Mouse (Mus musculus): ENCODE measurements around the gene Slc45a2. TPM values are rescaled to one million over a fixed set of nuclear protein-coding genes. Genes with fewer than 3 reads are reported as not detected.

The Slc45a2 gene
- polyA plus RNA-seq, 1 experiment: not detected

GRCm38 (mm10) chr15:11003791-11004190 lies 3.3 kb downstream of the Slc45a2 start:
- Histone ChIP-seq H3K4me3 (ENCODE audit: low read depth, low read length) (no peak overlapping the region), H3K27me3 (ENCODE audit: control insufficient read depth, insufficient read depth, low read length) (no peaks in the 10 kb centered on the region), H3K4me1 (ENCODE audit: control insufficient read depth, insufficient read depth, insufficient read length, low read length) (no peaks in the 10 kb centered on the region), H3K27ac (ENCODE audit: insufficient read depth, low read depth, low read length) (no peak overlapping the region), H3K36me3 (ENCODE audit: control insufficient read depth, insufficient read depth, low read length) (no peaks in the 10 kb centered on the region)
- TF ChIP-seq CTCF (IDR thresholded peaks at IDR 0.05; ENCODE audit: extremely low read depth, insufficient read length, insufficient replicate concordance, low read depth, low read length) (no peak), POLR2A (IDR thresholded peaks at IDR 0.05; ENCODE audit: low read depth, low read length) (no peak)
- 84% methylated on average over 4 of the region's 4 CpGs for WGBS

DNA sequence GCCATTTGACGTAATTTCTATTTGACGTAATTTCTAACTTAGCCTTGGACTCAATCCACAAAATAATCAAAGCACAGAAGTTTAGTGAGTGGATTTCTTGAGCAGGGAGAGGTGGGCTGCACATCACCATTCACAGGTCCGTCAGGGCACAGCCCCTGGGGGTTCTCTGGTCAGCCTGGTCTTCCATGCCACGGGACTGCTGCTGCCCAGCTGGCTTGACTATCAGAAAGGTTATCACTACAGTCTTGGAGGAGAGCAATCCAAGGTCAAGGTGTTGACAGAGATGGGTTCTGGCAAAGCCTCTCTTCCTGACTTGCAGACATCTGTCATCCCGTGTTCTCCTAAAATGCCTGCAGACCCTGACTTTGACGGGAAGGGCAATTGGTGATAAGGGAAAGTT lies 4.1 kb downstream of the Slc45a2 start:
- TF ChIP-seq POLR2A (IDR thresholded peaks at IDR 0.05; ENCODE audit: low read depth, low read length) (no peak), CTCF (IDR thresholded peaks at IDR 0.05; ENCODE audit: extremely low read depth, insufficient read length, insufficient replicate concordance, low read depth, low read length) (no peak)
- Histone ChIP-seq H3K36me3 (ENCODE audit: control insufficient read depth, insufficient read depth, low read length) (no peaks in the 10 kb centered on the region), H3K4me3 (ENCODE audit: low read depth, low read length) (no peak overlapping the region), H3K27ac (ENCODE audit: insufficient read depth, low read depth, low read length) (no peak overlapping the region), H3K4me1 (ENCODE audit: control insufficient read depth, insufficient read depth, insufficient read length, low read length) (no peaks in the 10 kb centered on the region), H3K27me3 (ENCODE audit: control insufficient read depth, insufficient read depth, low read length) (no peaks in the 10 kb centered on the region)
- WGBS: 54% methylated on average over 6 of the region's 6 CpGs

- H3K36me3 ChIP-seq (ENCODE audit: control insufficient read depth, insufficient read depth, low read length): no peaks in the 10 kb centered on the region
- H3K4me3 ChIP-seq (ENCODE audit: low read depth, low read length): no peak overlapping the region
- no peaks in the 10 kb centered on the region for H3K4me1 ChIP-seq (ENCODE audit: control insufficient read depth, insufficient read depth, insufficient read length, low read length)
- WGBS: 11% methylated on average over 5 of the region's 5 CpGs
- no peaks in the 10 kb centered on the region for H3K27me3 ChIP-seq (ENCODE audit: control insufficient read depth, insufficient read depth, low read length)
- no peak overlapping the region for H3K27ac ChIP-seq (ENCODE audit: insufficient read depth, low read depth, low read length)
- no peak for TF ChIP-seq POLR2A (IDR thresholded peaks at IDR 0.05; ENCODE audit: low read depth, low read length)
- TF ChIP-seq CTCF (IDR thresholded peaks at IDR 0.05; ENCODE audit: extremely low read depth, insufficient read length, insufficient replicate concordance, low read depth, low read length): peak; percentile 33; the same call in 1 of the 2 replicates
These were observed 8.2 kb downstream of the Slc45a2 start for GRCm38 (mm10) chr15:11008756-11009155.

DNA sequence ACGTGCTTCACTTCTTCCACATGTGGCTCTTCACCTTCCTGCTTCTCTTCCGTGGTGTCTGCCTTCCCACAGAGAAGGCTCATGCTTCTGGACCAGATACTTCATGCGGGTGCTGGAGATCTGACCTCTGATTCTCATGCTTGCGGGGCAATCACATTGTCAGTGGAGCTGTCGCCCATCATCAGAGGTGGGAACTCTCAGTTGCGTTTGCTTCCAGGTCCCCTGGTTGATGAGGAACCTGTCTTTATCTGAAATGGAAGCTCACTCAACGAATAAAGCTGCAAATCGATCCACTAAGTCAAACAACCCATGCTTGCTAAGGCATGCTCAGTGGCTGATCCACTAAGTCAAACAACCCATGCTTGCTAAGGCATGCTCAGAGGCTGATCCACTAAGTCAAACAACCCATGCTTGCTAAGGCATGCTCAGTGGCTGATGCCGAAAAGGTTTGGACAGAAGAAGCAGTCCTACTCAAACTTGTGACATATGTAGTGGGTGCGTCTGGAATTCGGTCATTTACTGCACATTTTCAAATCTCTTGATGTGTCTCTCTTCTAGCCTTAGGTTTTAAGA lies 10.5 kb downstream of the Slc45a2 start:
- H3K36me3 ChIP-seq (ENCODE audit: control insufficient read depth, insufficient read depth, low read length): no peaks in the 10 kb centered on the region
- no peak overlapping the region for H3K27ac ChIP-seq (ENCODE audit: insufficient read depth, low read depth, low read length)
- no peak overlapping the region for H3K4me3 ChIP-seq (ENCODE audit: low read depth, low read length)
- 68% methylated on average over 11 of the region's 11 CpGs for WGBS
- H3K27me3 ChIP-seq (ENCODE audit: control insufficient read depth, insufficient read depth, low read length): no peaks in the 10 kb centered on the region
- H3K4me1 ChIP-seq (ENCODE audit: control insufficient read depth, insufficient read depth, insufficient read length, low read length): no peaks in the 10 kb centered on the region
- no peak for TF ChIP-seq CTCF (IDR thresholded peaks at IDR 0.05; ENCODE audit: extremely low read depth, insufficient read length, insufficient replicate concordance, low read depth, low read length)

- WGBS: 80% methylated on average over 2 of the region's 2 CpGs
- TF ChIP-seq POLR2A (IDR thresholded peaks at IDR 0.05; ENCODE audit: low read depth, low read length) (no peak), CTCF (IDR thresholded peaks at IDR 0.05; ENCODE audit: extremely low read depth, insufficient read length, insufficient replicate concordance, low read depth, low read length) (no peak)
- no peaks in the 10 kb centered on the region; the same call in 1 of the 2 replicates for H3K4me1 ChIP-seq (ENCODE audit: control insufficient read depth, insufficient read depth, insufficient read length, low read length)
These were observed 14.4 kb downstream of the Slc45a2 start for GRCm38 (mm10) chr15:11014931-11015330.

GRCm38 (mm10) chr15:11026801-11027561 lies 26.5 kb downstream of the Slc45a2 start:
- TF ChIP-seq POLR2A (IDR thresholded peaks at IDR 0.05; ENCODE audit: low read depth, low read length) (no peak), CTCF (IDR thresholded peaks at IDR 0.05; ENCODE audit: extremely low read depth, insufficient read length, insufficient replicate concordance, low read depth, low read length) (no peak)
- no peaks in the 10 kb centered on the region; the same call in 1 of the 2 replicates for H3K27me3 ChIP-seq (ENCODE audit: control insufficient read depth, insufficient read depth, low read length)
- H3K27ac ChIP-seq (ENCODE audit: insufficient read depth, low read depth, low read length): no peak overlapping the region
- H3K36me3 ChIP-seq (ENCODE audit: control insufficient read depth, insufficient read depth, low read length): no peaks in the 10 kb centered on the region
- H3K4me3 ChIP-seq (ENCODE audit: low read depth, low read length): no peak overlapping the region
- 21% methylated on average over 4 of the region's 4 CpGs for WGBS
- H3K4me1 ChIP-seq (ENCODE audit: control insufficient read depth, insufficient read depth, insufficient read length, low read length): peaks cover 6% of the 10 kb centered on the region

More at GRCm38 (mm10) chr15:11014931-11015330, 14.4 kb downstream of the Slc45a2 start:
- no peak overlapping the region for H3K27ac ChIP-seq (ENCODE audit: insufficient read depth, low read depth, low read length)
- no peaks in the 10 kb centered on the region for H3K27me3 ChIP-seq (ENCODE audit: control insufficient read depth, insufficient read depth, low read length)
- H3K36me3 ChIP-seq (ENCODE audit: control insufficient read depth, insufficient read depth, low read length): no peaks in the 10 kb centered on the region
- no peak overlapping the region for H3K4me3 ChIP-seq (ENCODE audit: low read depth, low read length)

- TF ChIP-seq CTCF (IDR thresholded peaks at IDR 0.05; ENCODE audit: extremely low read depth, insufficient read length, insufficient replicate concordance, low read depth, low read length): no peak
- no peak for TF ChIP-seq POLR2A (IDR thresholded peaks at IDR 0.05; ENCODE audit: low read depth, low read length)
- WGBS: 84% methylated on average over 3 of the region's 3 CpGs
These were observed 29.7 kb downstream of the Slc45a2 start for GRCm38 (mm10) chr15:11030188-11030587.

More at GRCm38 (mm10) chr15:11030188-11030587, 29.7 kb downstream of the Slc45a2 start:
- Histone ChIP-seq H3K4me1 (ENCODE audit: control insufficient read depth, insufficient read depth, insufficient read length, low read length) (peaks cover 6% of the 10 kb centered on the region), H3K4me3 (ENCODE audit: low read depth, low read length) (no peak overlapping the region), H3K36me3 (ENCODE audit: control insufficient read depth, insufficient read depth, low read length) (no peaks in the 10 kb centered on the region), H3K27me3 (ENCODE audit: control insufficient read depth, insufficient read depth, low read length) (peaks cover 3% of the 10 kb centered on the region; the same call in 1 of the 2 replicates), H3K27ac (ENCODE audit: insufficient read depth, low read depth, low read length) (no peak overlapping the region)

Measured in small intestine, adult 2 months (tissue).